Mouse (Mus musculus) CH12.LX (cell line): ENCODE measurements around the gene Tmem212.

ENCODE experiments used
- BHLHE40 ChIP-seq: IDR thresholded peaks from 2 replicates; pipeline ENCODE4 v1.6.1; 2011; ENCODE audit warnings: mild to moderate bottlenecking, low read depth, low read length, improper control_type of control experiment
- CTCF ChIP-seq, 2 experiments: IDR thresholded peaks in 1 of 2; conservative IDR thresholded peaks in 1 of 2; 2 replicates each; pipeline ENCODE4 v1.5.1; 2011 to 2012; ENCODE audit warnings: low read depth in 2 of 2, low read length in 2 of 2, improper control_type of control experiment in 1 of 2, inconsistent platforms in 1 of 2, mild to moderate bottlenecking in 1 of 2, moderate library complexity in 1 of 2
- ELF1 ChIP-seq: IDR thresholded peaks from 2 replicates; pipeline ENCODE4 v1.6.1; 2014; ENCODE audit warnings: low read depth, mild to moderate bottlenecking, inconsistent platforms, low read length, improper control_type of control experiment
- MAFK ChIP-seq: IDR thresholded peaks from 2 replicates; pipeline ENCODE4 v1.6.1; 2011; ENCODE audit warnings: low read length, improper control_type of control experiment; ENCODE audit not compliant: insufficient replicate concordance
- ZKSCAN1 ChIP-seq: IDR thresholded peaks from 2 replicates; pipeline ENCODE4 v1.6.1; 2012; ENCODE audit warnings: low read depth, inconsistent platforms, low read length, improper control_type of control experiment, borderline replicate concordance

- no peak for TF ChIP-seq CTCF (conservative IDR thresholded peaks at IDR 0.05 in 1 of 2, IDR thresholded peaks at IDR 0.05 in 1 of 2; ENCODE audit: low read depth in 2 of 2, low read length in 2 of 2)
- TF ChIP-seq MAFK = no peak
- no peak for TF ChIP-seq ELF1
- TF ChIP-seq BHLHE40 = no peak
- no peak for TF ChIP-seq ZKSCAN1
Observed at GRCm38 (mm10) chr3:27835786-27836185, 60.4 kb downstream of the Tmem212 start.
